Mouse (Mus musculus): Measurements from ENCODE around the gene Vmn1r3. TPM values are rescaled to one million over a fixed set of nuclear protein-coding genes. Genes with fewer than 3 reads are reported as not detected.

Vmn1r3 gene
- polyA plus RNA-seq, 1 experiment from 2014 or later, result not detected

Other genes with a start within 250 kb of the Vmn1r3 start
- not detected in 2 replicates for gene Vmn1r2, start 18.0 kb downstream of the Vmn1r3 start, polyA plus RNA-seq (2015; fragmentation: Nextera tagmentation; extraction: Ambion mirVana)

All from forebrain, embryonic 13.5 days (tissue).